8 mouse cellular contexts compared by ENCODE assay signal in the genomic region with DNA sequence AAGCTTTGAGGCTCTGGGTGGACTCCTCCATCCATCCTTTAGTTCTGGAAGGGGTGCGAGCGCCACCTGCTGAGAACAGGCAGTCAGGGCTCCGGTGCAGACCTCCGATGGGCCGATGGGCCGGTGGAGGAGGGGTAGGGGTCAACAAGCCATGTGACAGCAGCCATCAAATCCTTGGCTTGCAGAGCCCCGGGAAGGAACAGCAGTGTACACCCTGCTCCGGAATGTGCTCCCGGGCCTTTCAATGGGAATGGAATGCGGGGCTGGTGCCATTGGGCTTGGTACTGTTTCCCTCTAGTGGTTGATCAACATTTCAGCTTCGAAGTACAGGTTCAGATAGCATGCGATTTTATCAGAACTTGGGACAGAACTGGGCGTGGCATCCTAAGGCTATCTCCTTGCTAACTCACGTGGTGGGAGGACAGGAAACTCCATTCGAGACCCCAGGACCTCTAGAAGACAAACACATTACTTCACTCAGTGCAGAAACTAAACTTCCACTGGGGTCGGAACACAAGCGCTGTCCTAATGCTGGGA.
A peak's percentile ranks its signal among the peaks of the same experiment; 100 is the strongest.
DNase-seq lines count a peak whose midpoint lies in the region; ATAC-seq and TF ChIP-seq lines count a peak whose summit lies in the region.

No protein-coding gene starts in this region.

- peak overlapping the region; percentile 99 for H3K27ac ChIP-seq in brown adipose tissue, adult 24 weeks (replicated peaks; ENCODE audit: low read depth, low read length)
- no peak overlapping the region for H3K27ac ChIP-seq in forebrain, embryonic 12.5 days
- H3K27ac ChIP-seq in heart, postnatal 0 days (ENCODE audit: low read depth), result peak overlapping the region; percentile 84
- H3K27ac ChIP-seq in liver, embryonic 15.5 days (replicated peaks), result peak overlapping the region; percentile 19; the same call in 1 of the 2 replicates
- no peak overlapping the region for H3K27ac ChIP-seq in neural tube, embryonic 14.5 days (ENCODE audit: low read depth, low read length)

- no peaks in the 10 kb centered on the region for H3K9me3 ChIP-seq in forebrain, embryonic 12.5 days
- H3K9me3 ChIP-seq in heart, postnatal 0 days (replicated peaks; ENCODE audit: control insufficient read depth, low read length), result no peaks in the 10 kb centered on the region
- H3K9me3 ChIP-seq in liver, embryonic 15.5 days (replicated peaks), result no peaks in the 10 kb centered on the region
- H3K9me3 ChIP-seq in neural tube, embryonic 14.5 days (ENCODE audit: control insufficient read depth, low read length), result no peaks in the 10 kb centered on the region

- peaks cover 29% of the 10 kb centered on the region for H3K4me1 ChIP-seq in brown adipose tissue, adult 24 weeks (ENCODE audit: control insufficient read depth, insufficient read depth, insufficient read length, low read length)
- peaks cover 12% of the 10 kb centered on the region; the same call in 1 of the 2 replicates for H3K4me1 ChIP-seq in forebrain, embryonic 12.5 days
- H3K4me1 ChIP-seq in heart, postnatal 0 days (ENCODE audit: control insufficient read depth, insufficient read depth), result peaks cover 8% of the 10 kb centered on the region; the same call in 1 of the 2 replicates
- peaks cover 17% of the 10 kb centered on the region for H3K4me1 ChIP-seq in liver, embryonic 15.5 days (replicated peaks)
- H3K4me1 ChIP-seq in neural tube, embryonic 14.5 days (ENCODE audit: control insufficient read depth, insufficient read depth, low read length), result 0 out of 2 replicates have a peak, but pooled peaks cover 7% of the 10 kb centered on the region

- 15% methylated on average over 17 of the region's 17 CpGs for WGBS in forebrain, embryonic 12.5 days
- WGBS in heart, postnatal 0 days, result 4% methylated on average over 17 of the region's 17 CpGs
- WGBS in liver, embryonic 15.5 days (ENCODE audit: insufficient replicate concordance), result 8% methylated on average over 17 of the region's 17 CpGs
- 17% methylated on average over 17 of the region's 17 CpGs for WGBS in neural tube, embryonic 14.5 days

- peak; percentile 80 for TF ChIP-seq CTCF in heart, postnatal 0 days (IDR thresholded peaks at IDR 0.05; ENCODE audit: low read depth)

- ATAC-seq in forebrain, embryonic 12.5 days (ENCODE audit: low FRiP score), result peak; percentile 87
- ATAC-seq in heart, postnatal 0 days (ENCODE audit: insufficient read depth, low read depth), result peak; percentile 99
- peak; percentile 66 for ATAC-seq in liver, embryonic 15.5 days (ENCODE audit: insufficient read depth)
- ATAC-seq in neural tube, embryonic 14.5 days (ENCODE audit: low read depth), result peak; percentile 95

- H3K27me3 ChIP-seq in forebrain, embryonic 12.5 days, result peaks cover 17% of the 10 kb centered on the region; the same call in 1 of the 2 replicates
- no peaks in the 10 kb centered on the region for H3K27me3 ChIP-seq in heart, postnatal 0 days (ENCODE audit: control insufficient read depth, insufficient read depth, low read length)
- H3K27me3 ChIP-seq in liver, embryonic 15.5 days, result peaks cover 6% of the 10 kb centered on the region; the same call in 1 of the 2 replicates
- H3K27me3 ChIP-seq in neural tube, embryonic 14.5 days (ENCODE audit: control insufficient read depth, insufficient read depth, low read length), result no peaks in the 10 kb centered on the region

- H3K9ac ChIP-seq in forebrain, embryonic 12.5 days, result no peak overlapping the region
- H3K9ac ChIP-seq in heart, postnatal 0 days (replicated peaks; ENCODE audit: low read depth, low read length), result no peak overlapping the region
- H3K9ac ChIP-seq in liver, embryonic 15.5 days, result no peak overlapping the region
- peak overlapping the region; percentile 35; the same call in 1 of the 2 replicates for H3K9ac ChIP-seq in neural tube, embryonic 14.5 days (replicated peaks; ENCODE audit: low read depth, low read length)

- peak; percentile 29 to 30 for DNase-seq in CD8-positive naive resting alpha-beta T cell, adult 2 months (ENCODE audit: low read depth in 2 of 2, low spot score in 2 of 2)
- peak; percentile 96 for DNase-seq in heart, postnatal 0 days (ENCODE audit: low spot score)
- peak; percentile 97 to 98 for DNase-seq in kidney, postnatal 36 days
- peak; percentile 97 for DNase-seq in testis, postnatal 10 days (ENCODE audit: low spot score)

- H3K4me3 ChIP-seq in brown adipose tissue, adult 24 weeks (ENCODE audit: insufficient read depth, low read depth, low read length), result peak overlapping the region; percentile 23
- H3K4me3 ChIP-seq in forebrain, embryonic 12.5 days (replicated peaks), result peak overlapping the region; percentile 23
- H3K4me3 ChIP-seq in heart, postnatal 0 days (ENCODE audit: low read depth, low read length), result peak overlapping the region; percentile 21
- H3K4me3 ChIP-seq in liver, embryonic 15.5 days (replicated peaks), result peak overlapping the region; percentile 45
- H3K4me3 ChIP-seq in neural tube, embryonic 14.5 days (ENCODE audit: low read depth, low read length), result peak overlapping the region; percentile 19; the same call in 1 of the 2 replicates

- peak overlapping the region; percentile 52 for H3K4me2 ChIP-seq in forebrain, embryonic 12.5 days
- peak overlapping the region; percentile 45 for H3K4me2 ChIP-seq in heart, postnatal 0 days (ENCODE audit: low read depth, low read length)
- H3K4me2 ChIP-seq in liver, embryonic 15.5 days, result peak overlapping the region; percentile 65
- peak overlapping the region; percentile 49 for H3K4me2 ChIP-seq in neural tube, embryonic 14.5 days (ENCODE audit: low read depth, low read length)

- TF ChIP-seq EP300 in heart, postnatal 0 days (IDR thresholded peaks at IDR 0.05; ENCODE audit: low read depth), result peak; percentile 96

- H3K36me3 ChIP-seq in forebrain, embryonic 12.5 days (replicated peaks), result no peaks in the 10 kb centered on the region
- no peaks in the 10 kb centered on the region for H3K36me3 ChIP-seq in heart, postnatal 0 days (replicated peaks; ENCODE audit: control insufficient read depth, insufficient read depth, low read length)
- no peaks in the 10 kb centered on the region for H3K36me3 ChIP-seq in liver, embryonic 15.5 days (replicated peaks)
- no peaks in the 10 kb centered on the region for H3K36me3 ChIP-seq in neural tube, embryonic 14.5 days (ENCODE audit: control insufficient read depth, insufficient read depth, low read length)

Comparison
In these comparisons a context has a peak if more than half of its experiments do, and no peak if none do; other contexts are left out.
1. DNase-seq: peak in every context shown above with its lines; median percentile 98 in kidney, postnatal 36 days; 97 in testis, postnatal 10 days; 96 in heart, postnatal 0 days; 30 in CD8-positive naive resting alpha-beta T cell, adult 2 months.
2. H3K27ac ChIP-seq: peak in brown adipose tissue, adult 24 weeks (single experiment), heart, postnatal 0 days (single experiment) and liver, embryonic 15.5 days (single experiment); none in forebrain, embryonic 12.5 days (single experiment) and neural tube, embryonic 14.5 days (single experiment).
3. Peak in every context shown above with its lines, with median percentiles within 50 percentile points of each other: H3K4me3 ChIP-seq, ATAC-seq and H3K4me2 ChIP-seq.